Mouse (Mus musculus) MEL (cell line): ENCODE data around the gene C1qtnf5. TPM values are rescaled to one million over a fixed set of nuclear protein-coding genes. Genes with fewer than 3 reads are reported as not detected.
A peak's percentile ranks its signal among the peaks of the same experiment; 100 is the strongest.

Source experiments
- DNase-seq: peaks from one replicate; pipeline ENCODE4 v3.0.0; 2011; ENCODE audit warnings: low read depth, low spot score
- H3K27ac ChIP-seq: 2 replicates; pipeline ENCODE4 v1.5.1; 2012; ENCODE audit warnings: low read depth, mild to moderate bottlenecking, control low read depth, low read length, moderate library complexity; ENCODE audit not compliant: control insufficient read depth
- H3K27me3 ChIP-seq, 2 experiments: fragments of 150-350 bp in 1 of 2; sonication (generic) in 1 of 2; 2 replicates each; pipeline ENCODE4 v1.6.1; 2012; ENCODE audit warnings: low read length in 2 of 2, mild to moderate bottlenecking in 2 of 2, improper control_type of control experiment in 1 of 2, moderate library complexity in 1 of 2; ENCODE audit not compliant: insufficient read depth in 2 of 2, control insufficient read depth in 1 of 2
- H3K36me3 ChIP-seq, 2 experiments: 2 replicates each; pipeline ENCODE4 v1.6.1; 2012 to 2014; ENCODE audit warnings: low read length in 2 of 2, improper control_type of control experiment in 1 of 2, inconsistent platforms in 1 of 2, mild to moderate bottlenecking in 1 of 2; ENCODE audit not compliant: insufficient read depth in 2 of 2, control insufficient read depth in 1 of 2
- H3K4me1 ChIP-seq, 2 experiments: fragments of 150-350 bp in 1 of 2; sonication (generic) in 1 of 2; 2 replicates each; pipeline ENCODE4 v1.6.1; 2012; ENCODE audit warnings: low read length in 2 of 2, improper control_type of control experiment in 1 of 2, mild to moderate bottlenecking in 1 of 2; ENCODE audit not compliant: insufficient read depth in 2 of 2, control insufficient read depth in 1 of 2
- H3K4me3 ChIP-seq, 2 experiments: fragments of 150-350 bp in 1 of 2; sonication (generic) in 1 of 2; 2 replicates each; pipeline ENCODE4 v1.5.1; 2012; ENCODE audit warnings: low read depth in 2 of 2, low read length in 2 of 2, mild to moderate bottlenecking in 2 of 2, moderate library complexity in 2 of 2, control low read depth in 1 of 2, improper control_type of control experiment in 1 of 2; ENCODE audit not compliant: control insufficient read depth in 1 of 2, insufficient read depth in 1 of 2
- H3K79me2 ChIP-seq: 2 replicates; pipeline ENCODE4 v1.6.1; 2012; ENCODE audit warnings: mild to moderate bottlenecking, low read length, moderate library complexity; ENCODE audit not compliant: control insufficient read depth, poor library complexity, insufficient read depth
- H3K9ac ChIP-seq: 2 replicates; pipeline ENCODE4 v1.6.1; 2012; ENCODE audit warnings: low read depth, mild to moderate bottlenecking, control low read depth, low read length, moderate library complexity; ENCODE audit not compliant: control insufficient read depth, poor library complexity, severe bottlenecking
- H3K9me3 ChIP-seq: fragments of 150-350 bp; sonication (generic); replicated peaks from 2 replicates; pipeline ENCODE4 v1.6.1; 2012; ENCODE audit warnings: mild to moderate bottlenecking, low read length, improper control_type of control experiment, moderate library complexity; ENCODE audit not compliant: insufficient read depth
- CHD1 ChIP-seq: IDR thresholded peaks from 2 replicates; pipeline ENCODE4 v1.6.1; 2012; ENCODE audit warnings: low read depth, mild to moderate bottlenecking, inconsistent platforms, low read length, improper control_type of control experiment
- CHD2 ChIP-seq: IDR thresholded peaks from 2 replicates; pipeline ENCODE4 v1.6.1; 2011; ENCODE audit warnings: low read length, improper control_type of control experiment
- EP300 ChIP-seq, 2 experiments: IDR thresholded peaks; 2 replicates each; pipeline ENCODE4 v1.6.1; 2011; ENCODE audit warnings: improper control_type of control experiment in 2 of 2, low read length in 2 of 2, low read depth in 1 of 2, mild to moderate bottlenecking in 1 of 2
- ETS1 ChIP-seq: IDR thresholded peaks from 2 replicates; pipeline ENCODE4 v1.6.1; 2012; ENCODE audit warnings: low read depth, mild to moderate bottlenecking, inconsistent platforms, low read length, improper control_type of control experiment, moderate library complexity
- KAT2A ChIP-seq: conservative IDR thresholded peaks from 2 replicates; pipeline ENCODE4 v1.6.1; 2012; ENCODE audit warnings: low read depth, low read length, improper control_type of control experiment, inconsistent platforms
- MEF2A ChIP-seq: IDR thresholded peaks from 2 replicates; pipeline ENCODE4 v1.6.1; 2014; ENCODE audit warnings: low read depth, mild to moderate bottlenecking, inconsistent platforms, low read length, improper control_type of control experiment; ENCODE audit not compliant: poor library complexity, insufficient replicate concordance, severe bottlenecking; ENCODE audit errors: extremely low read depth
- POLR2AphosphoS5 ChIP-seq: IDR thresholded peaks from 2 replicates; pipeline ENCODE4 v1.6.1; 2012; ENCODE audit warnings: low read depth, borderline replicate concordance, mild to moderate bottlenecking, inconsistent platforms, low read length, moderate library complexity, mixed read lengths
- TAL1 ChIP-seq: IDR thresholded peaks from 2 replicates; pipeline ENCODE4 v1.6.1; 2012; ENCODE audit warnings: mild to moderate bottlenecking, inconsistent platforms, low read length, moderate library complexity, mixed read lengths
- TCF12 ChIP-seq: IDR thresholded peaks from 2 replicates; pipeline ENCODE4 v1.6.1; 2014; ENCODE audit warnings: low read depth, mild to moderate bottlenecking, inconsistent platforms, low read length, improper control_type of control experiment, moderate library complexity
- UBTF ChIP-seq: IDR thresholded peaks from 2 replicates; pipeline ENCODE4 v1.6.1; 2012; ENCODE audit warnings: low read depth, mild to moderate bottlenecking, inconsistent platforms, low read length, improper control_type of control experiment, moderate library complexity, borderline replicate concordance; ENCODE audit not compliant: insufficient read depth
- USF2 ChIP-seq, 2 experiments: IDR thresholded peaks; 2 replicates each; pipeline ENCODE4 v1.6.1; 2011 to 2012; ENCODE audit warnings: improper control_type of control experiment in 2 of 2, low read length in 2 of 2, borderline replicate concordance in 1 of 2, inconsistent platforms in 1 of 2, low read depth in 1 of 2, mild to moderate bottlenecking in 1 of 2; ENCODE audit not compliant: insufficient read depth in 1 of 2
- ZC3H11A ChIP-seq: IDR thresholded peaks from 2 replicates; pipeline ENCODE4 v1.6.1; 2012; ENCODE audit warnings: low read depth, mild to moderate bottlenecking, inconsistent platforms, low read length, improper control_type of control experiment
- ZNF384 ChIP-seq: IDR thresholded peaks from 2 replicates; pipeline ENCODE4 v1.6.1; 2012; ENCODE audit warnings: low read depth, mild to moderate bottlenecking, inconsistent platforms, low read length, improper control_type of control experiment
- polyA plus RNA-seq, 2 experiments: library from polyadenylated mRNA; stranded (reverse) in 1 of 2; unstranded in 1 of 2; fragments of >175 nt in 1 of 2; fragments of >200 nt in 1 of 2; gene quantifications; 2 replicates each; pipeline versions ENCODE4 v1.2.1 to v1.2.4; 2012; ENCODE audit warnings: low replicate concordance in 2 of 2, low read depth in 1 of 2; ENCODE audit not compliant: insufficient read length in 2 of 2, insufficient read depth in 1 of 2, missing spikeins in 1 of 2
- total RNA-seq: library from RNA; depleted of rRNA; stranded (reverse); fragments of 300-350 nt; gene quantifications from 2 replicates; pipeline ENCODE4 v1.2.3, GENCODE M21; 2012

Gene C1qtnf5
- total and polyA plus RNA-seq, 3 experiments, result 0.13 to 0.19 TPM; not detected in 1

DNA sequence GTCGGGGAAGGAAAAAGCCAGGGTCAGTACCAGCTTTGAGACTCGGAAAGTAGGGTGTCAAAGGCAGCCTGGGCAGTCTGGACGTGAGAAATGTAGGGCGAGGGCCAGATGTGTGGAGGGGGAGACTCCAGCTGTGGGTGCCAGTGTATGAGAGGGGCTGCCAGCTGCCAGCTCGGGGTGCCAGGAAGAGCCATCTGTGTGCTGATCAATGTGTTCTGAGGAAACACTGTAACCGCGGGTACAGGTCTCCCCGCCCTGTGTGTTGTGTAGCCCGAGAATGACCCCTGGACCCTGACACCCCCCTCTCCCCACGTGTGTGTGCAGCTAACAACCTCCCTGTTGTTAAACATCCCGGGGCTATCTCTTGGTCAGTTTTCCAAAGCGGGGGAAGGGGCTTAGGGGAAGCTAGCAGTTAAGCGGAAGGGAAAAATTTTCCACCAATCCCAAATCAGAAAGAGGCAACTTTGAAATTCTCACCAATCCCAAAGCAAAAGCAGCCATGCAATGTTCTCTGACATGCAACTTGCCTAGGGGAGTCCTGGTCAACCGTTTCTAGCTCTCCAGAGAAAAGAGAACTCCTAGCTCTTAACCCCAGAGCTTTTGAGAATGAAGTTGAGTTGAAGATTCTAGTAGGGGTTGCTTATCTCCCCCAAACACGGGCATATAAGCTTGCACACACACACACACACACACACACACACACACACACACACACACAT is 39.6 kb upstream of the C1qtnf5 start (continued):
- TF ChIP-seq KAT2A (no peak), TCF12 (peak; percentile 72), EP300 (IDR thresholded peaks at IDR 0.05; ENCODE audit: low read depth in 1 of 2, low read length in 2 of 2) (peak; percentile 55 to 64; a peak in 3 of 4 replicates), MEF2A (no peak), ETS1 (peak; percentile 40; the same call in 1 of the 2 replicates), ZC3H11A (no peak), TAL1 (peak; percentile 47; the same call in 1 of the 2 replicates)

DNA sequence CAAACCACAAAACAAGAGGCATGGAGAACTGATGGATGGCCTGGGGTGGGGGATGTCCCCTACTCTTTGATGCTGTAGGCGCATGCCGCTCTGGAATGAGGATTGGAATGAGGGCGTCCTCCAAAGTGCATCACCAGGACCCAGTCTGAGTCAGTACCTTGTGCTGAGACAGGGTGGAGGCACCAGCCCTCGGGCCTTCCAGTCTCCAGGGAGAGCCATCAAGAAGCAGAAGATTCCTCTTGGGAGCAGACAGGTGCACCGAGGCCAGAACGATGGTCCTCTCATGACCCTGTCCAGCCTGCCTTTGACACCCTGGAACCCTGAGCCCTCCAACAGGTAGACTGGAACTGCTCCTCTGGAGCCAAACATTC is 39.1 kb upstream of the C1qtnf5 start:
- no peak overlapping the region for H3K4me3 ChIP-seq
- H3K27ac ChIP-seq, result no peak overlapping the region
- TF ChIP-seq USF2 (IDR thresholded peaks at IDR 0.05; ENCODE audit: borderline replicate concordance in 1 of 2, insufficient read depth in 1 of 2, low read depth in 1 of 2, low read length in 2 of 2), result no peak
- no peak for TF ChIP-seq ETS1
- no peak for TF ChIP-seq UBTF
- H3K9ac ChIP-seq, result no peak overlapping the region
- peaks cover 0 to 10% of the 10 kb centered on the region in 2 experiments; a peak in 2 of 4 replicates for H3K4me1 ChIP-seq
- peaks cover 0 to 3% of the 10 kb centered on the region in 2 experiments; a peak in 1 of 4 replicates for H3K36me3 ChIP-seq
- H3K27me3 ChIP-seq, result no peaks in the 10 kb centered on the region
- H3K79me2 ChIP-seq, result no peaks in the 10 kb centered on the region; the same call in 1 of the 2 replicates
- H3K9me3 ChIP-seq, result no peaks in the 10 kb centered on the region
- DNase-seq, result no peak

DNA sequence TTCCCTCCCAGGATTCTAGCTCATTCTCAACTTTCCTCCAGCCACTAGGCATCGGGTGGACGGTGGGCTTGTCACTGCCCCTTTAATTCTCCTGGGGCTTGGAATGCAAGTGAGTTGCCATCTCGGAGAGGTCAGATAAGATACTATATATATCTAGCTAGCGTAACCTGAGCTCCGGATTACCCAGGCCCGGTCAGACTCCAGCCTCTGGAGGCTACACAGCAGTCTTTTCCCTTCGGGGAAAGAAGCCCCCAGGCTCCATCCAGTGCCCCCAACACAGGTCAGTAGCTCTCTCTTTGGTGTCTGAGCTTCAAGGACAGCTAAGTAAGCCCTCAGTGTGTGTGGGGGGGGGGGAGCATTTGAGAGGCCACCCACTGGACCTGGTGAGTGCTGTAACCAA is 37.8 kb upstream of the C1qtnf5 start:
- H3K4me1 ChIP-seq, result peaks cover 0 to 10% of the 10 kb centered on the region in 2 experiments; a peak in 2 of 4 replicates
- H3K4me3 ChIP-seq, result no peak overlapping the region
- TF ChIP-seq TCF12 (no peak), ZNF384 (no peak), CHD2 (no peak), POLR2AphosphoS5 (no peak), CHD1 (no peak)
- TF ChIP-seq, all 39 proteins: peak for 0
- Histone ChIP-seq H3K9me3 (no peaks in the 10 kb centered on the region), H3K36me3 (peaks cover 0 to 3% of the 10 kb centered on the region in 2 experiments; a peak in 1 of 4 replicates), H3K9ac (no peak overlapping the region), H3K27me3 (no peaks in the 10 kb centered on the region), H3K79me2 (no peaks in the 10 kb centered on the region; the same call in 1 of the 2 replicates), H3K27ac (no peak overlapping the region)
- no peak for DNase-seq
